Mouse (Mus musculus) limb, embryonic 15.5 days (tissue): Measurements from ENCODE around the gene Cd68. TPM values are rescaled to one million over a fixed set of nuclear protein-coding genes. Genes with fewer than 3 reads are reported as not detected.
"Not testable (repeated sequence)": the region's sequence is repeated elsewhere in the genome, so short reads cannot be mapped to it uniquely, and the experiment has no call there.

Source experiments
- ATAC-seq: fragments of 200-750 bp; cut with Nextera tagmentation; 2 replicates; pipeline ENCODE4 v1.8.0; 2017; ENCODE audit warnings: low read depth, moderate TSS enrichment; ENCODE audit not compliant: insufficient number of reproducible peaks, low FRiP score, low TSS enrichment
- H3K27ac ChIP-seq: fragments of 300-500 bp; sonication (generic); 2 replicates; pipeline ENCODE4 v1.5.1; 2015; ENCODE audit warnings: moderate library complexity, mild to moderate bottlenecking, inconsistent platforms
- H3K27me3 ChIP-seq: fragments of 300-500 bp; sonication (generic); 2 replicates; pipeline ENCODE4 v1.6.1; 2015; ENCODE audit warnings: inconsistent platforms
- H3K36me3 ChIP-seq: fragments of 300-500 bp; sonication (generic); 2 replicates; pipeline ENCODE4 v1.6.1; 2015; ENCODE audit warnings: inconsistent platforms
- H3K4me1 ChIP-seq: fragments of 300-500 bp; sonication (generic); 2 replicates; pipeline ENCODE4 v1.6.1; 2015; ENCODE audit warnings: inconsistent platforms
- H3K4me2 ChIP-seq: fragments of 300-500 bp; sonication (generic); 2 replicates; pipeline ENCODE4 v1.6.1; 2015; ENCODE audit warnings: mild to moderate bottlenecking, inconsistent platforms
- H3K4me3 ChIP-seq: fragments of 300-500 bp; sonication (generic); 2 replicates; pipeline ENCODE4 v1.5.1; 2015; ENCODE audit warnings: mild to moderate bottlenecking, inconsistent platforms
- H3K9ac ChIP-seq: fragments of 300-500 bp; sonication (generic); 2 replicates; pipeline ENCODE4 v1.6.1; 2015; ENCODE audit warnings: inconsistent platforms
- H3K9me3 ChIP-seq: fragments of 300-500 bp; sonication (generic); 2 replicates; pipeline ENCODE4 v1.6.1; 2016; ENCODE audit warnings: inconsistent platforms
- WGBS: fragments of 180-500 bp; shearing (Covaris S2); methylation state at CpG from one replicate; pipeline ENCODE4 v1.1.7; 2015; 5-methylcytosine and 5-hydroxymethylcytosine counted together
- polyA plus RNA-seq: library from polyadenylated mRNA; unstranded; fragments of >200 nt; fragmentation: Nextera tagmentation; extraction: Ambion mirVana; gene quantifications from 2 replicates; pipeline ENCODE4 v1.2.1, GENCODE M21; 2015

Cd68 gene
- polyA plus RNA-seq, 1 experiment from 2014 or later, result 18.2 TPM

GRCm38 (mm10) chr11:69635471-69635870, 30.5 kb downstream of the Cd68 start:
- no peak overlapping the region for H3K9ac ChIP-seq

DNA sequence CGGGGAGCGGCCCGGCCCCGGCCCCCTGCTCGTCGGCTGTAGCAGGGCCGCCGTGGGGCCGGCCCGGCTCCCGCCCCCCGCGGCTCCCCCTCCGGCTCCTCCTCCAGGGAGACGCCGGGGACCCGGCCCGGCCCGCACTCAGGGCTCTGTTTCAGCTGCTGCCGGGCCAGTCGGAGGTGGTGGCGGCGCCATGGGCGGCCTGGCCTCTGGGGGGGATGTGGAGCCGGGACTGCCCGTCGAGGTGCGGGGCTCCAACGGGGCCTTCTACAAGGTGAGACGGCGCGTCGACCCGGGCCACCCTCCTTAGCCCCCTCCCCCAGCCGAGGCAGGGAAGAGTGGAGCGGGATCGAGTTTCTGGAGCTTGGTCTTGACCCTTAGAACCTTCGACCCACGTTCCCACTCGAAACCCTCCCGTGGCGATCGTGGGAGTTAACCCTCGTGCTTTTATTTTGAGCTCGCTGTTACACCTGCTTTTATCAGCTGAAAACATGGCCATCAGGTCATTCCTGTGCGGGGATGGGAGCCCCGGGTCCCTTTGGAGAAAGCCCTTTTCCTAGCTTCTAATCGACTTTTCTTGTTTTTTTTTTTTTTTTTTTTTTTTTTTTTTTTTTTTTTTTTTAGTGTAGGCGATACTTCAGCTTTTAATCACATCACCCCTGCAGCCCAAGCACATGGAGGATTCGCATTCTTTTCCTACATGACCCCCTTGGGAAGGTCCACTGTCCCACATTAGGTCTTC, 32.7 kb downstream of the Cd68 start:
- Histone ChIP-seq H3K4me1 (peaks cover 19% of the 10 kb centered on the region), H3K4me3 (peak overlapping the region; percentile 95), H3K9me3 (no peaks in the 10 kb centered on the region), H3K4me2 (peak overlapping the region; percentile 50), H3K9ac (peak overlapping the region; percentile 98), H3K27me3 (no peaks in the 10 kb centered on the region), H3K36me3 (peaks cover 9% of the 10 kb centered on the region; the same call in 1 of the 2 replicates), H3K27ac (peak overlapping the region; percentile 98)
- peak; percentile 53; the same call in 1 of the 2 replicates for ATAC-seq
- under 1% methylated on average over 36 of the region's 50 CpGs for WGBS

More at GRCm38 (mm10) chr11:69635471-69635870, 30.5 kb downstream of the Cd68 start:
- 0 out of 2 replicates have a peak overlapping the region, but pooled peaks have one; percentile 7 for H3K4me2 ChIP-seq
- peaks cover 19% of the 10 kb centered on the region for H3K4me1 ChIP-seq
- H3K27ac ChIP-seq, result no peak overlapping the region
- no peak for ATAC-seq
- H3K9me3 ChIP-seq, result no peaks in the 10 kb centered on the region
- 81% methylated on average over 3 of the region's 3 CpGs for WGBS
- no peaks in the 10 kb centered on the region for H3K27me3 ChIP-seq
- no peak overlapping the region for H3K4me3 ChIP-seq
- peaks cover 24% of the 10 kb centered on the region for H3K36me3 ChIP-seq

GRCm38 (mm10) chr11:69632284-69633089, 33.5 kb downstream of the Cd68 start, which contains the start of gene Fxr2:
Fxr2 (plus strand) TSS chr11:69632990.
- Histone ChIP-seq H3K4me1 (peaks cover 19% of the 10 kb centered on the region), H3K4me3 (peak within 1 kb of the TSS; percentile 95), H3K27me3 (no peaks in the 10 kb centered on the region), H3K36me3 (peaks cover 4% of the 10 kb centered on the region; the same call in 1 of the 2 replicates), H3K4me2 (peak within 1 kb of the TSS; percentile 50), H3K27ac (peak within 1 kb of the TSS; percentile 98), H3K9ac (peak within 1 kb of the TSS; percentile 98), H3K9me3 (no peaks in the 10 kb centered on the region)
- ATAC-seq, result peak; percentile 98
- 0% methylated on average over 39 of the region's 56 CpGs for WGBS

DNA sequence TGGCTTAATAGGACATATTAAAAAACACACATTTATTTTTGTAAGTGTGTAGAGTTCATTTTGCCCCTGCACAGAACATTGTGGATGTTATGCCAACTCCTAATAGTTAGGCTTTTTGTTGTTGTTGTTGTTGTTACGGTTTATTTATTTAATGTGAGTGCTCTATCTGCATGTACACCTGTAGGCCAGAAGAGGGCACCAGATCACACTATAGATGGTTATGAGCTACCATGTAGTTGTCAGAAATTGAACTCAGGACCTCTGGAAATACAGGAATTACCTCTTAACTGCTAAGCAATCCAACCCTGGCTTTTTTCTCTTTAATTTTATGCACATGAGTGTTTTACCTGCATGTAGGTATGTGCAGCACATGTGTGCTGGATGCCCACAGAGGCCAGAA, 36.2 kb downstream of the Cd68 start:
- H3K27ac ChIP-seq, result no peak overlapping the region
- H3K9me3 ChIP-seq, result no peaks in the 10 kb centered on the region
- H3K4me1 ChIP-seq, result peaks cover 11% of the 10 kb centered on the region; the same call in 1 of the 2 replicates
- H3K9ac ChIP-seq, result no peak overlapping the region
- H3K36me3 ChIP-seq, result no peaks in the 10 kb centered on the region
- 50% methylated on average over 1 of the region's 1 CpGs for WGBS
- no peak for ATAC-seq
- H3K27me3 ChIP-seq, result no peaks in the 10 kb centered on the region
- no peak overlapping the region for H3K4me2 ChIP-seq
- H3K4me3 ChIP-seq, result no peak overlapping the region

DNA sequence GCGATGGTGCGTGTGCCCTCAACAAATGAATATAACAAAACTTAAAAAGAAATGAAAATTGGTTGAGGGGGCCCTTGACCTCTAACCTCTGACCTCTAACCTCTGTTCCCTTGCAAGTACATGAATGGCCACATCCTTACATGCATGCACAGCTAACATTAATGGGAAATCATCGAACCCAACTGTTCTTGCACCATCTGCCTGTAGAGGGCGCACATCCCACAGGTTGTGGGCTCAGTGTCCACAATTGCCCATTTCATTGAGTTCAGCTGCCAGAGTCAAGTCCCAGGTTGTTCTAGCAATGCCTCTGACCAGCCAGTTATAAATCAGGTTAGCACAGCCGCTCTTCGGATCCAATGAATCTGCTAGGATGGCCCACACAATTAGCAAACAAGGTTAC, 37.7 kb downstream of the Cd68 start:
- Histone ChIP-seq H3K9ac (no peak overlapping the region), H3K27me3 (no peaks in the 10 kb centered on the region), H3K36me3 (no peaks in the 10 kb centered on the region), H3K4me3 (no peak overlapping the region), H3K4me1 (no peaks in the 10 kb centered on the region), H3K27ac (no peak overlapping the region), H3K9me3 (no peaks in the 10 kb centered on the region), H3K4me2 (no peak overlapping the region)
- WGBS, result 35% methylated on average over 6 of the region's 6 CpGs
- no peak for ATAC-seq

DNA sequence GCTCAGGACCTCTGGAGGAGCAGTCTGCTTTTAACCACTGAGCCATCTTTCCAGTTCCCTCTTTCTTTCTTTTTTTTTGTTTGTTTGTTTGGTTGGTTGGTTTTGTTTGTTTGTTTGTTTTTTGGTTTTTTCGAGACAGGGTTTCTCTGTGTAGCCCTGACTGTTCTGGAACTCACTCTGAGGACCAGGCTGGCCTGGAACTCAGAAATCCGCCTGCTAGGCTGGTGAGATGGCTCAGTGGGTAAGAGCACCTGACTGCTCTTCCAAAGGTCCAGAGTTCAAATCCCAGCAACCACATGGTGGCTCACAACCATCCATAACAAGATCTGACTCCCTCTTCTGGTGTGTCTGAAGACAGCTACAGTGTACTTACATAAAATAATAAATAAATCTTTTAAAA, 41.6 kb downstream of the Cd68 start:
- H3K4me2 ChIP-seq, H3K27me3 ChIP-seq, ATAC-seq, H3K4me3 ChIP-seq, H3K36me3 ChIP-seq, H3K27ac ChIP-seq, H3K9ac ChIP-seq, H3K9me3 ChIP-seq, H3K4me1 ChIP-seq: not testable (repeated sequence)
- 90% methylated on average over 2 of the region's 2 CpGs for WGBS

DNA sequence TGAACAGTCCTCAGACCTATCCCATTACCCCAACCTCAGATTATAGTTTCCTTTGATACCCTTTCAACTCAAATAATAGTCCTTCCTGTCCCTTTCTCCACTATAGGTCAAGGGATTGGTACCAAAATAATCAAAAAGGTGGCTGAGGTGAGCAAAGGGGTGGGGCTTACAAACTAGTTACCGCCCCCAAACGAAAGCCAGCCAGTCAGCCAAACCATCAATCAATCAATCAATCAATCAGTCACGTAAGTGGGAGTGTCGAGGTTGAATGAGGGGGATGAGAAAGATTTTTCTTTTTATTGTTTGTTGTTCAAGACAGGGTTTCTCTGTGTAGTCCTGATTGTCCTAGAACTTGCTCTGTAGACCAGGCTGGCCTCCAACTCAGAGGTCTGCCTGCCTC, 42.9 kb downstream of the Cd68 start:
- no peaks in the 10 kb centered on the region for H3K9me3 ChIP-seq
- no peak overlapping the region for H3K27ac ChIP-seq
- H3K9ac ChIP-seq, result peak overlapping the region; percentile 43; the same call in 1 of the 2 replicates
- 62% methylated on average over 4 of the region's 4 CpGs for WGBS
- ATAC-seq, result no peak
- H3K4me1 ChIP-seq, result peaks cover 8% of the 10 kb centered on the region
- H3K36me3 ChIP-seq, result no peaks in the 10 kb centered on the region
- peak overlapping the region; percentile 49 for H3K4me3 ChIP-seq
- no peaks in the 10 kb centered on the region for H3K27me3 ChIP-seq
- peak overlapping the region; percentile 74; the same call in 1 of the 2 replicates for H3K4me2 ChIP-seq

DNA sequence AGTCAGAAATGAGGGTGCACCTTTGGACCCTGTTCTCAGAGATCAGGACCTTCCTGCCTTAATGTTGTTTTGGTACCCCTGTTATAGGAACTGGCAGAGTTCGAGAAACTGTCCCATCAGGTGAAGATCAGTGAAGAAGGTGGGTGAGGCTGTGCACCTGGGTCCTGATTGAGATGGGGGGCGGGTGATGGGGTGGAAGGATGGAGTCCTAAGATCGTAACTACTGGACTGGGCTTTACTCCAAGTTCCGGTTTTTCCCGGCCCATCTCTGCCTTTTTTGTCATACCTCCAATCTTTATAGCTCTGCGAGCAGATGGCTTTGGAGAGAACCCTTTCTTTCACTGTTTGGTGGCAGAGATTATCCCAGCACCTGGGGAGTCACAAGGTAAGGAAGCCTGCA, 43.5 kb downstream of the Cd68 start:
- ATAC-seq, result no peak
- Histone ChIP-seq H3K27me3 (no peaks in the 10 kb centered on the region), H3K27ac (peak overlapping the region; percentile 55; the same call in 1 of the 2 replicates), H3K4me3 (peak overlapping the region; percentile 49), H3K9me3 (no peaks in the 10 kb centered on the region), H3K4me1 (peaks cover 8% of the 10 kb centered on the region), H3K9ac (peak overlapping the region; percentile 43), H3K4me2 (peak overlapping the region; percentile 74), H3K36me3 (no peaks in the 10 kb centered on the region)
- WGBS, result 17% methylated on average over 6 of the region's 6 CpGs

GRCm38 (mm10) chr11:69621571-69622268, 44.2 kb downstream of the Cd68 start, which contains the start of gene Sat2:
Sat2 (plus strand) TSS chr11:69622024.
- Histone ChIP-seq H3K4me3 (peak within 1 kb of the TSS; percentile 49), H3K4me1 (peaks cover 8% of the 10 kb centered on the region), H3K9me3 (no peaks in the 10 kb centered on the region), H3K27me3 (0 out of 2 replicates have a peak, but pooled peaks cover 5% of the 10 kb centered on the region), H3K27ac (peak within 1 kb of the TSS; percentile 55), H3K9ac (peak within 1 kb of the TSS; percentile 43), H3K36me3 (no peaks in the 10 kb centered on the region), H3K4me2 (peak within 1 kb of the TSS; percentile 74)
- ATAC-seq, result peak; percentile 64
- WGBS, result 2% methylated on average over 20 of the region's 20 CpGs

DNA sequence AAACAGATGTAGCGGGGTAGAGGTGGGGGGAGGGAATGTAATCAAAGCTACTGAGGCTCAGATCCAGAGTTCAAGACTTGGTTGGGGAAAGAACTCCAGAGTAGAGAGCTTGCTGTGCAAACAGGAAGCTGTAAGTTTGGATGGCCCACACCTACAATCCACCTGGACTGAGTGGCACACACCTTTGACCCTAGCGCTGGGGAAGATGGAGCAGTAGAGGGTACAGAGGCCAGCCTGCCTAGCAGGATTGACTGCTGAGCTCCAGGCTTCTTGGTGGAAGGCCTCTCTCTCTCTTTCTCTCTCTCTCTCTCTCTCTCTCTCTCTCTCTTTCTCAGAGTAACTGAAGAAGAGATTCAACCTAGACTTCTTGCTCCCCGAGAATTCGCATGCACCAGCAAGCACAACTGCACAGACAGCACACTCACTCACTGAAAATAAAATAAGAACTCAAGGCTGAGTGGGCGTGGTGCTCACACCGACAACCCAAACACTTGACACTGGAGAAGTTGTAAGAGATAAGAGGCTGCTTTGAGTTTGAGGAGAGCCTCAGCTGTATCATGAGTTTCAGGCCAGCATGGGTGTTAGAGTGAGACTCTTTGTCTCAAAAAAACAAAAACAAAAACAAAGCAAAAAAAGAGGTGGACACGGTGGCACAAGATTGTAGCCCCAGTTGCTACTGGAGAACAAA, 45.4 kb downstream of the Cd68 start:
- H3K4me3 ChIP-seq, result no peak overlapping the region
- H3K9me3 ChIP-seq, result no peaks in the 10 kb centered on the region
- peaks cover 8% of the 10 kb centered on the region for H3K4me1 ChIP-seq
- 79% methylated on average over 7 of the region's 7 CpGs for WGBS
- H3K27ac ChIP-seq, result no peak overlapping the region
- no peaks in the 10 kb centered on the region for H3K36me3 ChIP-seq
- no peak overlapping the region for H3K9ac ChIP-seq
- H3K4me2 ChIP-seq, result no peak overlapping the region
- ATAC-seq, result no peak
- 0 out of 2 replicates have a peak, but pooled peaks cover 7% of the 10 kb centered on the region for H3K27me3 ChIP-seq

- Histone ChIP-seq H3K27ac (no peak within 1 kb of the TSS), H3K4me3 (no peak within 1 kb of the TSS), H3K9ac (no peak within 1 kb of the TSS), H3K27me3 (0 out of 2 replicates have a peak, but pooled peaks cover 7% of the 10 kb centered on the region), H3K4me1 (peaks cover 11% of the 10 kb centered on the region), H3K4me2 (no peak within 1 kb of the TSS), H3K9me3 (no peaks in the 10 kb centered on the region), H3K36me3 (no peaks in the 10 kb centered on the region)
- 69% methylated on average over 5 of the region's 5 CpGs for WGBS
- no peak for ATAC-seq
Measured at GRCm38 (mm10) chr11:69617805-69618204, 48.1 kb downstream of the Cd68 start, which contains the start of gene Shbg. Shbg (minus strand) TSS chr11:69617905.
